Mouse (Mus musculus) testis, adult 2 months (tissue): ENCODE measurements at regions not wholly inside any gene's neighbourhood (a gene's known extent, or its start where the extent isn't known, plus 50 kb on each side); places are given as distances from the start of the nearest gene placed in this dataset.

Experiments used
- H3K27ac ChIP-seq: fragments of 200-500 bp; 2 replicates; pipeline ENCODE4 v1.5.1; 2012; ENCODE audit warnings: low read depth, low read length; ENCODE audit not compliant: control insufficient read depth, insufficient read depth
- H3K27me3 ChIP-seq: fragments of 200-500 bp; 2 replicates; pipeline ENCODE4 v1.6.1; 2012; ENCODE audit warnings: mild to moderate bottlenecking, low read length, moderate library complexity; ENCODE audit not compliant: control insufficient read depth, insufficient read depth
- H3K36me3 ChIP-seq: fragments of 200-500 bp; 2 replicates; pipeline ENCODE4 v1.6.1; 2012; ENCODE audit warnings: mild to moderate bottlenecking, low read length; ENCODE audit not compliant: control insufficient read depth, insufficient read depth
- H3K4me1 ChIP-seq: fragments of 200-500 bp; 2 replicates; pipeline ENCODE4 v1.6.1; 2012; ENCODE audit warnings: low read length; ENCODE audit not compliant: control insufficient read depth, insufficient read depth
- H3K4me3 ChIP-seq: fragments of 200-500 bp; 2 replicates; pipeline ENCODE4 v1.5.1; 2012; ENCODE audit warnings: low read depth, mild to moderate bottlenecking, low read length, moderate library complexity, mixed read lengths; ENCODE audit not compliant: control insufficient read depth
- CTCF ChIP-seq: fragments of 200-500 bp; IDR thresholded peaks from 2 replicates; pipeline ENCODE4 v1.5.1; 2012; ENCODE audit warnings: low read depth, mild to moderate bottlenecking, inconsistent platforms, low read length, moderate library complexity; ENCODE audit not compliant: control insufficient read depth, insufficient read depth, insufficient replicate concordance
- POLR2A ChIP-seq: fragments of 200-500 bp; IDR thresholded peaks from 2 replicates; pipeline ENCODE4 v1.6.1; 2012; ENCODE audit warnings: low read depth, mild to moderate bottlenecking, inconsistent platforms, low read length, moderate library complexity; ENCODE audit not compliant: control insufficient read depth

DNA sequence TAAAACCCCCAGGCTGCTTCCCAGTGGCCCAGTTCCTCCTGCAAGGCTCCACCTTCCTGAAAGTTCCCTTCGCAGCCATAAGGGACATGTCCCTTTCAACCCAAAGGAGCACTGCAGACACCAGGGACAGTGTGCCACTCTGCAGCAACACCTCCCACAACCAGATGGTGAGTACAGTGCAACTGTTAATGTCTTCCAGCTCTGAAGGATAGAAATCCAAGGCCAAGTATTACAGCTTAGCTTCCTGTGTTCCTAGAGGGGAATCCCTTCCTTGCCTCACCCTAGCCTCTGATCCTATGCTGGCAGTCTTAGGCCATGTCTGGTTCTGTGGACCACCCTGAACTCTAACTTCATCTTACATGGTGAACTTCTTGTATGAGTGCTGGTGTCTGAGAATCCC lies 187.2 kb downstream of the Satb1 start:
- Histone ChIP-seq H3K4me1 (no peaks in the 10 kb centered on the region), H3K4me3 (no peak overlapping the region), H3K36me3 (no peaks in the 10 kb centered on the region), H3K27me3 (no peaks in the 10 kb centered on the region), H3K27ac (no peak overlapping the region)
- TF ChIP-seq POLR2A = no peak
- TF ChIP-seq CTCF = no peak

DNA sequence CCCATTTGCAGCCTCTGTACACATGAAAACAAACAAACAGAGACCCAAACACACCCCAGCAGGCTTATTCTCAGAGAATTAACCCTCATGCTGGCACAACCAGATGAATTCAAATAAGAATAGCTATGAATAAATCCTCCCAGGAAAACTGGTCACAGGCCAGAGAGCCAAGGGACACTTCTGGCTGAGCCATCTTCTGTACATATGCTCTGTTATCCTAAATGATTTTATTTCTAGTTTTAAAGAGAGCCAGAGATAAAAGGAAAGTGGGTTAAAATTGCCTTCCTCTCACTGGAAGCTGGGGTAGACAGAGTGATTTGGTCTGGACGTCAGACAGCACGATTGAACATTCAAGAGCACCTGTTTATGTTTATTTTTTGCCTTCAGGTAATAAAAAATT lies 190.4 kb downstream of the Satb1 start:
- no peaks in the 10 kb centered on the region for H3K4me1 ChIP-seq
- H3K4me3 ChIP-seq = no peak overlapping the region
- H3K36me3 ChIP-seq = no peaks in the 10 kb centered on the region
- no peak for TF ChIP-seq CTCF
- H3K27me3 ChIP-seq = no peaks in the 10 kb centered on the region
- H3K27ac ChIP-seq = no peak overlapping the region

DNA sequence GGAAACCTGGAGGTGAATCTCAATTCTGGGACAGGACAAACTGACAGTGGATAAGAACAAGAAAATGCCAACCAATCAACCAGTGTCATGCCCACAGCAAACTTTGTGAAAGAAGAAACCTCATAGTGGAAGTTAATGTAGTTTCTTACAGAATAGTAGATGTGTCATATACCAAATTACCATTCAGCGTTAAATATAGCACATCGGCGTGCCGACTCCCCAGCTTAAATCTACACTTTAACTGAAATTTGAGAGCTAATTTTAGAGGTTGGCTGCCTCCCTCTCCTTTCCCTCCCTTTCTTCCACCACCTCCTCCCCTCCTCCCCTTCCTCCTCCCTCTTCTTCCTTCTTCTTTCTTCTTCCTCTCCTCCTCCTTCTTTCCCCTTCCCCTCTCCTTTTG lies 197.2 kb downstream of the Satb1 start:
- no peaks in the 10 kb centered on the region; the same call in 1 of the 2 replicates for H3K4me1 ChIP-seq
- H3K36me3 ChIP-seq = no peaks in the 10 kb centered on the region
- no peak for TF ChIP-seq CTCF
- TF ChIP-seq POLR2A = no peak
- no peaks in the 10 kb centered on the region for H3K27me3 ChIP-seq
- no peak overlapping the region for H3K4me3 ChIP-seq
- no peak overlapping the region for H3K27ac ChIP-seq

DNA sequence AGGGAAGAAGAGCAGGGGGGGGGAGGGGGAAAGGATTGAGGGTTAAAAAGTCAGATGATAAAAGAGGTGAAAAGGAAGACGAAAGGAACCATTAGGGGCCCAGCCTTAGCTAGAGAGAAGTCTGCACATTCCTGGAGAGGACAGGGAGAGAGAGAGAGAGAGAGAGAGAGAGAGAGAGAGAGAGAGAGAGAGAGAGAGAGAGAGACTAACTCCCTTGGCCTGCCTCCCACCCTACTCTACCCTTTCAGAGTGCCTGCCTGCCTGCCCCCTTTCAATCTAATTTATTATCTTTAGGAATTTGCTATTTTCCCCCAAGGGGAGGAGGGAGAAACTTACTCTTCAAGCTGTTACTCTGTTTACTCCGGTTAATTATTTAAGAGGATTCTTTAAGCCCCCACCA lies 201.5 kb downstream of the Satb1 start:
- Histone ChIP-seq H3K4me1 (no peaks in the 10 kb centered on the region; the same call in 1 of the 2 replicates), H3K4me3 (no peak overlapping the region), H3K27me3 (no peaks in the 10 kb centered on the region), H3K27ac (no peak overlapping the region), H3K36me3 (no peaks in the 10 kb centered on the region)
- no peak for TF ChIP-seq POLR2A
- no peak for TF ChIP-seq CTCF

DNA sequence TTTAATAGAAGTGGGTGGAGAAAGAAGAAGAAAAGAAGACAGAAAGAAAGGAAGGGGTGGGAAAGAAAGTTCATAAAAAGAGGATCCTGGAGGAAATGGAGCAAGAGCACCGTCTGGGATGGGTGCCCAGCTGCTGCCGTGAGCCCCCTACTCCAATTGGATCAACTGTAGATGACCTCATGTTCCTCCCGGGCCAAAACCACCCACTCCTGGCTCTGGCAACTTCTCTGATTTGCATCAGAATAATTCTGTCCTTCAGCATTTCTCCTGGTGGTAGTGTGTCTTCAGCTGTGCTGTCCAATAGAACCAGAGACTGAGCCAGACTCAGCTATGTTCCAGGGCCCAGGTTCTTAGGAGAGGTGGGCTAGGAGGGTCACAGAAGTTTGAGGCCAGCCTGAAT lies 212.6 kb downstream of the Satb1 start:
- Histone ChIP-seq H3K27ac (no peak overlapping the region), H3K4me1 (no peaks in the 10 kb centered on the region), H3K4me3 (no peak overlapping the region), H3K36me3 (no peaks in the 10 kb centered on the region), H3K27me3 (no peaks in the 10 kb centered on the region)
- TF ChIP-seq CTCF (no peak), POLR2A (no peak)

DNA sequence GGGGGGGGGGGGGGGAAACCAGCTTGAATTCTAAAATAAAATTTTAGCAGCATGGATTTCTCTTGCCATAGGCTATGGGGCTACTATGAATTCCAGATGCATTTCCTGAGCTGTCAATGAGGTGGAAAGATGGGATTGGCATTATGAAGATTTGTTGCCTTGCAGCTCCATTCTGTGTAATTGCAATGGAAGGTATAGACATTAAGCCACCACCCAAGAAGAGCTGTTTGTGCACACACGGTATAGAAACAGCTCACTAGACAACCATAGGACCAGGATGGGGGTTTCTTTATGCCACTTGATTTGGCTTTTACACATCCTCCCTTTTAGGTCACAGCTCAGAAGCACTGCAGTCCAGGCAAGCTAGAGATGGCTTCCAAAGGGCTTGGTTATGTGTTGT lies 247.8 kb downstream of the Satb1 start:
- Histone ChIP-seq H3K4me1 (peaks cover 3% of the 10 kb centered on the region; the same call in 1 of the 2 replicates), H3K27ac (no peak overlapping the region), H3K4me3 (no peak overlapping the region), H3K27me3 (no peaks in the 10 kb centered on the region), H3K36me3 (no peaks in the 10 kb centered on the region)
- TF ChIP-seq CTCF (no peak), POLR2A (no peak)

DNA sequence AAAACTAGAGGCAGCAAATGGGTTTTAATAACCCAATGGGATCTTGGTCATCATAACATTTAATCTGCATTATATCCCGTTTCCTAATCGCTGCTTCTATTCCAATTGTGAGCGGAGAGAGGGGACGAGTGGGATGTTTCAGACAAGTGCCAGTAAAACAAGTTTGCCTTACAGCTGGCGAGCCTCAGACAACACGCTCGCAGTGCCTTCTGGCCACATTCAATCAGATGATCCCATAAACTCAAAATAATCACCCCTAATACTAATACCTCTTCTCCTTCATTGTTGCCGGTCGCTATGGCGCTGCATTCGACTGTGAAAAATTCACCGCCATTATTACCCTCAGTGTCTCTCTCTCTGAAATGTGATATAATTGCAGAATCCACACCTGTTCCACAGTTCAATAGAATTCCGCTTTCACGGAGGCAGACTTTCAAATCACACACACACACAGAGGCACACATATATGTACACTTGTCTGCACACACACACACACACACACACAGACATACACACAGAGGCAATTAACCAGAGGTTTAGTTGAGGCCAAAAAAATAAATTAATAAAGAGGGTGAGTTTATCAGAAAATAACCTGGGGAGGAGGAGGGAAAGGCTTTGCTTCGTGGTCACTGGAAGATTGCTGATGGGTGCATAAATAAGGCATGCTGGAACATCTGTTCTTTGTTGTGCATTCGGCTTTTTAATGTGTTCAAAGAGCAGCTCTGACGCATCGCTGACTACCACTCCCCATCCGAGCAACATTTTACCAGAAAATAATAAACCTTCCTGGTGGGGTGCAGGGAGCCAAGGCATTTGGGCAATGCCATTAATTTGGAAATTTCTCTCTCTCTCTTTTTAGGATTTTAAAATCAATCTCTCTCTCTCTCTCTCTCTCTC lies 248.9 kb downstream of the Satb1 start:
- TF ChIP-seq CTCF (no peak), POLR2A (no peak)
- H3K27ac ChIP-seq = no peak overlapping the region
- H3K4me3 ChIP-seq = no peak overlapping the region
- H3K27me3 ChIP-seq = no peaks in the 10 kb centered on the region
- peaks cover 3% of the 10 kb centered on the region; the same call in 1 of the 2 replicates for H3K4me1 ChIP-seq
- H3K36me3 ChIP-seq = no peaks in the 10 kb centered on the region

DNA sequence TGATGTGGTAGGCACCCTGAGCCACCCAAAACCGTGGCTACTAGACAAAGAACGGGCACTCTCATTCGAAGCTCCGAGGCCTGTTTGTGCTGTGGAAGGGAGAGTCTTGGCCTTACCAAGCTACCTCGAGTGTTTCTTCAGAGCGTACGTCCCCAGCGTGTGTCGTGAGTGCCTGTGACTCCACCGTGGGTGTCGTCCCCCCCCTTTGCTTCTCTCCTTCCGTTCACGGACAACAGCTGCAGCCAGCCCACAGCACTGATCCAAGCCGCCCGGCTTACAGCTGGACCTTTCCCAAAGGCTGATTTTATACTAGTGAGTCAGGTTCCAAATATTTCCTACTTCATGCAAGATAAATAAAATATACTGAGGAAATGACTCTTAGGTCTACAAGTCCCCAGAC lies 249.8 kb downstream of the Satb1 start:
- no peak for TF ChIP-seq POLR2A
- no peak for TF ChIP-seq CTCF

More for the DNA sequence above, 249.8 kb downstream of the Satb1 start:
- no peak overlapping the region for H3K4me3 ChIP-seq
- H3K27ac ChIP-seq = no peak overlapping the region
- peaks cover 3% of the 10 kb centered on the region; the same call in 1 of the 2 replicates for H3K4me1 ChIP-seq
- no peaks in the 10 kb centered on the region for H3K36me3 ChIP-seq
- H3K27me3 ChIP-seq = no peaks in the 10 kb centered on the region
